Mouse (Mus musculus): ENCODE results near the gene Vmn1r176.
"Not testable (repeated sequence)": the region's sequence is repeated elsewhere in the genome, so short reads cannot be mapped to it uniquely, and the experiment has no call there.

Vmn1r176 gene

GRCm38 (mm10) chr7:23837272-23837671 is at the start of gene Vmn1r176:
TSS of gene Vmn1r176 (minus strand) at chr7:23837372.
- not testable (repeated sequence) for DNase-seq (ENCODE audit: low read depth, low spot score)

GRCm38 (mm10) chr7:23876918-23877317 is 39.7 kb upstream of the Vmn1r176 start:
- not testable (repeated sequence) for DNase-seq (ENCODE audit: low read depth, low spot score)

DNA sequence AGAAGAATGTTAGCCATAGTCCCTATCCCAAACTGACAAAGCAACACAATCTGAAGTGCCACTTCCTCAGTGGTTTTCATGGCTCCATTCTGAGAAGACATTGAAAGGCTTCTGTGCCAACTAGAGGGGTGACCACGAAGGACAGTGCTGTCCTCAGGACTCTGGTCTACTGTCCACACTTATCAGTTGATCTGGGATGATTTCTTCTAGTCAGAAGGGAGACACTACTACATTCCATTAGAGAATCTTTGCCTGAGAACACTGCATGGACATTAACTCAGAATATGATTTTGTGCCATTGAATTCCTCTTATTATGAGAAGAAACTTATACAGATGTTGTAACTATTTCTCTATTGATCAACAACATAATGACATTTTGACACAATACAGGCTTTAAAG is 29.2 kb upstream of the Vmn1r176 start, which contains the start of gene Vmn1r177:
TSS of gene Vmn1r177 (minus strand) at position 101 of the 400 bp plus-strand sequence.
- DNase-seq (ENCODE audit: low read depth, low spot score): not testable (repeated sequence)

- DNase-seq (ENCODE audit: low read depth, low spot score): not testable (repeated sequence)
Observed at GRCm38 (mm10) chr7:23810543-23810942, 26.6 kb downstream of the Vmn1r176 start, which contains the start of gene Vmn1r175. TSS of gene Vmn1r175 (minus strand) at chr7:23810643.

- no peak for DNase-seq (ENCODE audit: low read depth, low spot score)
Observed at GRCm38 (mm10) chr7:23784526-23784925, 52.6 kb downstream of the Vmn1r176 start.
